Mouse (Mus musculus) myocyte (in vitro differentiated cells): Measurements from ENCODE around the gene Cxcr6.

Experiments used
- CEBPB ChIP-seq: IDR thresholded peaks from 2 replicates; pipeline ENCODE4 v1.6.1; 2011; ENCODE audit warnings: mild to moderate bottlenecking, moderate library complexity; ENCODE audit not compliant: poor library complexity, insufficient read depth, severe bottlenecking
- E2F4 ChIP-seq: IDR thresholded peaks from one replicate; pipeline ENCODE4 v1.6.1; 2011; ENCODE audit warnings: mild to moderate bottlenecking, control low read depth, moderate library complexity; ENCODE audit not compliant: insufficient read depth
- MAX ChIP-seq: IDR thresholded peaks from one replicate; pipeline ENCODE4 v1.6.1; 2011; ENCODE audit warnings: low read depth, mild to moderate bottlenecking, control low read depth
- MYOD1 ChIP-seq, 3 experiments: IDR thresholded peaks; one replicate each; pipeline ENCODE4 v1.6.1; 2011; ENCODE audit warnings: control low read depth in 2 of 3, low read depth in 2 of 3, mild to moderate bottlenecking in 2 of 3, moderate library complexity in 1 of 3; ENCODE audit not compliant: insufficient read length in 2 of 3, control insufficient read depth in 1 of 3
- MYOG ChIP-seq, 3 experiments: IDR thresholded peaks; one replicate each; pipeline ENCODE4 v1.6.1; 2011; ENCODE audit warnings: control low read depth in 2 of 3, low read depth in 2 of 3, mild to moderate bottlenecking in 2 of 3; ENCODE audit not compliant: insufficient read length in 2 of 3, control insufficient read depth in 1 of 3, insufficient read depth in 1 of 3
- POLR2A ChIP-seq: IDR thresholded peaks from one replicate; pipeline ENCODE4 v1.6.1; 2011; ENCODE audit warnings: low read depth, mild to moderate bottlenecking, control low read depth, moderate library complexity; ENCODE audit not compliant: insufficient read length
- POLR2AphosphoS2 ChIP-seq: IDR thresholded peaks from one replicate; pipeline ENCODE4 v1.6.1; 2011; ENCODE audit warnings: low read depth, control low read depth; ENCODE audit not compliant: insufficient read length
- REST ChIP-seq: IDR thresholded peaks from one replicate; pipeline ENCODE4 v1.6.1; 2011; ENCODE audit warnings: mild to moderate bottlenecking, control low read depth, moderate library complexity; ENCODE audit not compliant: insufficient read depth, insufficient read length
- SRF ChIP-seq: IDR thresholded peaks from one replicate; pipeline ENCODE4 v1.6.1; 2011; ENCODE audit warnings: low read depth; ENCODE audit not compliant: control insufficient read depth, insufficient read length
- TCF12 ChIP-seq: IDR thresholded peaks from one replicate; pipeline ENCODE4 v1.6.1; 2011; ENCODE audit warnings: mild to moderate bottlenecking, control low read depth; ENCODE audit not compliant: poor library complexity, insufficient read depth, severe bottlenecking
- USF1 ChIP-seq: IDR thresholded peaks from one replicate; pipeline ENCODE4 v1.6.1; 2011; ENCODE audit warnings: low read depth, mild to moderate bottlenecking, control low read depth, moderate library complexity

GRCm38 (mm10) chr9:123844468-123844867 is 38.2 kb downstream of the Cxcr6 start:
- no peak for TF ChIP-seq POLR2A
- no peak for TF ChIP-seq MYOD1 (IDR thresholded peaks at IDR 0.05; ENCODE audit: control insufficient read depth in 1 of 3, insufficient read length in 2 of 3, low read depth in 2 of 3)
- no peak for TF ChIP-seq POLR2AphosphoS2
- no peak for TF ChIP-seq E2F4
- TF ChIP-seq USF1 = no peak
- TF ChIP-seq REST = no peak
- TF ChIP-seq SRF = no peak
- no peak for TF ChIP-seq TCF12
- no peak for TF ChIP-seq MYOG (IDR thresholded peaks at IDR 0.05; ENCODE audit: control insufficient read depth in 1 of 3, insufficient read depth in 1 of 3, insufficient read length in 2 of 3, low read depth in 2 of 3)
- no peak for TF ChIP-seq MAX
- no peak for TF ChIP-seq CEBPB
